Mouse (Mus musculus) cerebellum, adult 2 months (tissue): ENCODE data around the gene Klhl10. TPM values are rescaled to one million over a fixed set of nuclear protein-coding genes. Genes with fewer than 3 reads are reported as not detected.

Experiments used
- DNase-seq, 2 experiments: peaks; one replicate each; pipeline ENCODE4 v3.0.0; 2021
- H3K27ac ChIP-seq: fragments of 200-500 bp; 2 replicates; pipeline ENCODE4 v1.5.1; 2012; ENCODE audit warnings: low read length, control low read depth, inconsistent platforms; ENCODE audit not compliant: insufficient read depth
- H3K27me3 ChIP-seq: fragments of 200-500 bp; 2 replicates; pipeline ENCODE4 v1.6.1; 2012; ENCODE audit warnings: inconsistent platforms, mild to moderate bottlenecking, low read length, moderate library complexity; ENCODE audit not compliant: control insufficient read depth, insufficient read depth
- H3K4me1 ChIP-seq: fragments of 200-500 bp; 2 replicates; pipeline ENCODE4 v1.6.1; 2011; ENCODE audit warnings: low read length; ENCODE audit not compliant: control insufficient read depth, insufficient read depth
- H3K4me3 ChIP-seq: fragments of 200-500 bp; replicated peaks from 2 replicates; pipeline ENCODE3; 2011; ENCODE audit warnings: mild to moderate bottlenecking, low read depth, low read length, control low read depth; ENCODE audit not compliant: insufficient read depth
- CTCF ChIP-seq: fragments of 200-500 bp; IDR thresholded peaks from 2 replicates; pipeline ENCODE4 v1.5.1; 2011; ENCODE audit warnings: low read depth, mild to moderate bottlenecking, control low read depth, low read length, moderate library complexity, borderline replicate concordance; ENCODE audit not compliant: insufficient read depth
- POLR2A ChIP-seq: fragments of 200-500 bp; IDR thresholded peaks from 2 replicates; pipeline ENCODE4 v1.6.1; 2011; ENCODE audit warnings: low read length, control low read depth, borderline replicate concordance; ENCODE audit not compliant: insufficient read depth
- WGBS: fragments of 180-500 bp; shearing (Covaris S2); methylation state at CpG from one replicate; pipeline ENCODE4 v1.1.7; 2018; 5-methylcytosine and 5-hydroxymethylcytosine counted together
- polyA plus RNA-seq: library from polyadenylated mRNA; depleted of rRNA; stranded (reverse); fragments of >200 nt; gene quantifications from 2 replicates; pipeline ENCODE4 v1.2.3, GENCODE M21; 2012; rRNA removed

The Klhl10 gene
- 0.46 and 0.49 TPM in 2 replicates for polyA plus RNA-seq

DNA sequence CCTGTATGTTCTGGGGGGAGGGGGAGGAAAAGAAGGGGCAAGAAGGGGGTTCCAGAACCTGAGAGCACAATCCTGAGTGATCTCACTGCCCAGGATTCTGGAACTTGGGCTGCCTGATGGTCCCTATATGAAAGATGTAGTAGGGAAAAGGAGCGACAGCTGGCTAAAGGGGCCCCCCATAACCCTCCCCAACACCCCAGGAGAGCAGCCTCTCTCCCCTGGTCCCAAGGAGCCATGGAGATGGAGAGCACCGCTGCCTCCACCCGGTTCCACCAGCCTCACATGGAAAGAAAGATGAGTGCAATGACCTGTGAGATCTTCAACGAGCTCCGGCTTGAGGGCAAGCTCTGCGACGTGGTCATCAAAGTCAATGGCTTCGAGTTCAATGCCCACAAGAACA is at the start of gene Klhl10, which contains the start of gene Nt5c3b:
TSS of gene Klhl10 (plus strand) at position 121 of the 400 bp plus-strand sequence.
TSS of gene Nt5c3b (minus strand) at position 12 of the 400 bp plus-strand sequence.
- no peak for TF ChIP-seq CTCF
- TF ChIP-seq POLR2A: no peak
- peak within 1 kb of the TSS; percentile 86 for H3K4me3 ChIP-seq
- H3K27ac ChIP-seq: peak within 1 kb of the TSS; percentile 49; the same call in 1 of the 2 replicates
- WGBS: 87% methylated on average over 8 of the region's 8 CpGs
- no peaks in the 10 kb centered on the region for H3K27me3 ChIP-seq
- DNase-seq: no peak
- peaks cover 4% of the 10 kb centered on the region; the same call in 1 of the 2 replicates for H3K4me1 ChIP-seq

DNA sequence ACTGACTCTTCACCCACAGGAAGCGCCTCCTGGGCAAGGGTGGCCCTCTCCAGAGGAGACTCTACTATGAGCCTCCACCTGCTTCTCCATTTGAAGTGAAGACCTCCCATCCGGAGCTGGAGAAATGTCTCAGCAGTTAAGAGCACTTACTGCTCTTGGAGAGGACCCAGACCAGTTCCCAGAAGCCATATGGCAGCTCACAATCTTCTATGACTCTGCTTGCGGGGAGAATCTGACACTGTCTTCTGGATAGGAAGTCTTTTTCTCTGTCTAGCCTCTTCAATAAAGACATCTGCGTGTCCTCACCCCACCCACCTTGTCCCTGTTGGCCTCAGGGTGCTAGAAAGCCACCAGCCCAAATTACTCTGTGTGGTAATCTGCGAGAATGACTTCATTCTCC is 48.8 kb upstream of the Klhl10 start:
- 36% methylated on average over 5 of the region's 5 CpGs for WGBS
- peak overlapping the region; percentile 31; the same call in 1 of the 2 replicates for H3K27ac ChIP-seq
- peak in 1 of 2 experiments; percentile 39 for DNase-seq
- H3K27me3 ChIP-seq: no peaks in the 10 kb centered on the region
- no peak for TF ChIP-seq CTCF
- no peak for TF ChIP-seq POLR2A
- peaks cover 52% of the 10 kb centered on the region for H3K4me1 ChIP-seq
- no peak overlapping the region for H3K4me3 ChIP-seq

- peak; percentile 62 to 72 for DNase-seq
- Histone ChIP-seq H3K4me1 (peaks cover 46% of the 10 kb centered on the region), H3K27me3 (no peaks in the 10 kb centered on the region), H3K27ac (peak overlapping the region; percentile 31; the same call in 1 of the 2 replicates), H3K4me3 (peak overlapping the region; percentile 28)
- TF ChIP-seq POLR2A: no peak
- WGBS: 24% methylated on average over 7 of the region's 7 CpGs
Measured at GRCm38 (mm10) chr11:100393733-100394132, 48.0 kb upstream of the Klhl10 start.

- no peaks in the 10 kb centered on the region for H3K27me3 ChIP-seq
- H3K27ac ChIP-seq: peak overlapping the region; percentile 82
- H3K4me1 ChIP-seq: peaks cover 42% of the 10 kb centered on the region
- peak overlapping the region; percentile 83 for H3K4me3 ChIP-seq
- TF ChIP-seq POLR2A (no peak), CTCF (no peak)
- WGBS: 49% methylated on average over 5 of the region's 5 CpGs
- no peak for DNase-seq
Measured at GRCm38 (mm10) chr11:100394353-100395074, 47.2 kb upstream of the Klhl10 start.

GRCm38 (mm10) chr11:100395200-100395599 is 46.5 kb upstream of the Klhl10 start:
- 0 out of 2 replicates have a peak, but pooled peaks have one; percentile 21 for TF ChIP-seq POLR2A
- TF ChIP-seq CTCF: no peak
- H3K4me1 ChIP-seq: peaks cover 36% of the 10 kb centered on the region
- peak overlapping the region; percentile 82 for H3K27ac ChIP-seq
- 9% methylated on average over 11 of the region's 11 CpGs for WGBS
- H3K4me3 ChIP-seq: peak overlapping the region; percentile 83
- DNase-seq: peak; percentile 85 to 94
- no peaks in the 10 kb centered on the region for H3K27me3 ChIP-seq

DNA sequence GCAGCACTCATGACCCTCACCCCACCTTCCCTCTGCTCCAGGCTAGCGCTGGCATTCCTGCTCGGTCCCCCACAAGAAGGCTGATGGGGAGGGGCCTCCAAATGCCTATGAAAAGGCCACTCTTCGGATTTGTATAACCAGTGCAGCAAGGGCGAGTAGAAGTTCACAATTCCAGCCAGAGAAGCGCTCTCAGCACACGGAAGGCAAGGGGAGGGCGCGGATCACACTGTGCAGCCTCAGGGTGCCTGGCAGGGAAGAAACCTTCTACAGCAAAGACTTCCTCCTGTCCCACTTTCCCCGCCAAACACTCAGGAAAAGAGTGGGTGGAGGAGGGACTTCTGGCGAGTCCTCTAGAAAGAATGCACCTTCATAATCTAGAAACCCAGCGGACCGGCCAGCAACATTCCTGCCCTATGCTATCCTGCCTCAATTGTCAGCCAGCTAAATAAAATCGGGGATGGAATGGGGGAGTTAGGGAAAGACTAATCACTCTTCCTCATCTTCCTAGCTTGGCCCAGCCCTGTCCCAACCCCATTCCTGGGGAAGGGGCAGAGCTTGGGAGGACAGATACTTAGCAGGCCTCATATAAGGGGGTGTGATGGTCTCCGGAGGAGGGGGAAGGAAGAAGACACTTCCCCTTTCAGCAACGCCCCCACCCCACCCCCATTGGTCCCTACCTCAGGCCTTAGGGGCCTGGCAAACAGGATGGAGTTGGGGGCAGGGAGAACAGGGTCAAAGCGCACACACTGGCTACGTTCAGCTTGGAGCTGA is 45.7 kb upstream of the Klhl10 start:
- peak; percentile 80 to 86 for DNase-seq
- peaks cover 28% of the 10 kb centered on the region for H3K4me1 ChIP-seq
- H3K27ac ChIP-seq: peak overlapping the region; percentile 82
- TF ChIP-seq POLR2A: no peak; the same call in 1 of the 2 replicates
- TF ChIP-seq CTCF: no peak
- peak overlapping the region; percentile 83 for H3K4me3 ChIP-seq
- 4% methylated on average over 17 of the region's 17 CpGs for WGBS
- H3K27me3 ChIP-seq: no peaks in the 10 kb centered on the region

GRCm38 (mm10) chr11:100396886-100397599 is 44.7 kb upstream of the Klhl10 start:
- Histone ChIP-seq H3K27me3 (no peaks in the 10 kb centered on the region), H3K27ac (peak overlapping the region; percentile 82), H3K4me3 (peak overlapping the region; percentile 83), H3K4me1 (peaks cover 24% of the 10 kb centered on the region)
- no peak for TF ChIP-seq CTCF
- 0 out of 2 replicates have a peak, but pooled peaks have one; percentile 22 for TF ChIP-seq POLR2A
- peak; percentile 80 to 85 for DNase-seq
- WGBS: under 1% methylated on average over 42 of the region's 42 CpGs
